Mouse (Mus musculus) neural tube, embryonic 14.5 days (tissue): ENCODE results near the gene Ski. TPM values are rescaled to one million over a fixed set of nuclear protein-coding genes. Genes with fewer than 3 reads are reported as not detected.

Experiments used
- ATAC-seq: fragments of 200-750 bp; cut with Nextera tagmentation; 2 replicates; pipeline ENCODE4 v1.8.0; 2017; ENCODE audit warnings: low read depth, mild to moderate bottlenecking, moderate TSS enrichment, moderate library complexity
- H3K27ac ChIP-seq: fragments of 300-500 bp; sonication (generic); 2 replicates; pipeline ENCODE4 v1.5.1; 2014; ENCODE audit warnings: low read depth, mild to moderate bottlenecking, control low read depth, low read length, moderate library complexity, mixed read lengths
- H3K27me3 ChIP-seq: fragments of 300-500 bp; sonication (generic); 2 replicates; pipeline ENCODE4 v1.6.1; 2014; ENCODE audit warnings: low read length; ENCODE audit not compliant: control insufficient read depth, insufficient read depth
- H3K36me3 ChIP-seq: fragments of 300-500 bp; sonication (generic); 2 replicates; pipeline ENCODE4 v1.6.1; 2014; ENCODE audit warnings: low read length, mixed read lengths; ENCODE audit not compliant: control insufficient read depth, insufficient read depth
- H3K4me1 ChIP-seq: fragments of 300-500 bp; sonication (generic); 2 replicates; pipeline ENCODE4 v1.6.1; 2014; ENCODE audit warnings: low read length; ENCODE audit not compliant: control insufficient read depth, insufficient read depth
- H3K4me2 ChIP-seq: fragments of 300-500 bp; sonication (generic); 2 replicates; pipeline ENCODE4 v1.6.1; 2014; ENCODE audit warnings: mild to moderate bottlenecking, low read depth, low read length, control low read depth
- H3K4me3 ChIP-seq: fragments of 300-500 bp; sonication (generic); 2 replicates; pipeline ENCODE4 v1.5.1; 2014; ENCODE audit warnings: low read depth, low read length, control low read depth, mixed read lengths
- H3K9ac ChIP-seq: fragments of 300-500 bp; sonication (generic); replicated peaks from 2 replicates; pipeline ENCODE4 v1.6.1; 2014; ENCODE audit warnings: low read depth, mild to moderate bottlenecking, control low read depth, low read length, mixed read lengths
- H3K9me3 ChIP-seq: fragments of 300-500 bp; sonication (generic); 2 replicates; pipeline ENCODE4 v1.6.1; 2016; ENCODE audit warnings: low read length; ENCODE audit not compliant: control insufficient read depth
- WGBS: fragments of 180-500 bp; shearing (Covaris S2); extraction: QIAGEN DNeasy Blood & Tissue Kit; methylation state at CpG from one replicate; pipeline ENCODE4 v1.1.7; 2014; 5-methylcytosine and 5-hydroxymethylcytosine counted together
- polyA plus RNA-seq: library from polyadenylated mRNA; unstranded; fragments of >200 nt; fragmentation: Nextera tagmentation; extraction: Ambion mirVana; gene quantifications from 2 replicates; pipeline ENCODE4 v1.2.1, GENCODE M21; 2014

The Ski gene
- polyA plus RNA-seq, 1 experiment from 2014 or later: 16.8 TPM

GRCm38 (mm10) chr4:155176210-155176609 lies 46.2 kb downstream of the Ski start:
- WGBS: 40% methylated on average over 3 of the region's 3 CpGs
- H3K27me3 ChIP-seq: no peaks in the 10 kb centered on the region
- no peak for ATAC-seq
- no peak overlapping the region for H3K4me2 ChIP-seq
- H3K9ac ChIP-seq: no peak overlapping the region
- H3K36me3 ChIP-seq: no peaks in the 10 kb centered on the region
- no peaks in the 10 kb centered on the region for H3K9me3 ChIP-seq
- no peak overlapping the region for H3K4me3 ChIP-seq
- peaks cover 81% of the 10 kb centered on the region for H3K4me1 ChIP-seq
- no peak overlapping the region for H3K27ac ChIP-seq

- 15% methylated on average over 16 of the region's 17 CpGs for WGBS
- Histone ChIP-seq H3K27me3 (no peaks in the 10 kb centered on the region), H3K4me1 (peaks cover 78% of the 10 kb centered on the region), H3K4me3 (no peak overlapping the region), H3K9ac (peak overlapping the region; percentile 25; the same call in 1 of the 2 replicates), H3K36me3 (no peaks in the 10 kb centered on the region), H3K27ac (peak overlapping the region; percentile 85), H3K9me3 (no peaks in the 10 kb centered on the region), H3K4me2 (peak overlapping the region; percentile 29)
- ATAC-seq: no peak
These were observed 48.3 kb downstream of the Ski start for GRCm38 (mm10) chr4:155173822-155174785.

GRCm38 (mm10) chr4:155172909-155173821 lies 49.2 kb downstream of the Ski start:
- peaks cover 69% of the 10 kb centered on the region for H3K4me1 ChIP-seq
- H3K4me3 ChIP-seq: no peak overlapping the region
- H3K4me2 ChIP-seq: peak overlapping the region; percentile 29
- H3K9me3 ChIP-seq: no peaks in the 10 kb centered on the region
- WGBS: 4% methylated on average over 21 of the region's 21 CpGs
- peak; percentile 85 for ATAC-seq
- peak overlapping the region; percentile 85 for H3K27ac ChIP-seq
- H3K36me3 ChIP-seq: no peaks in the 10 kb centered on the region
- no peaks in the 10 kb centered on the region for H3K27me3 ChIP-seq
- peak overlapping the region; percentile 37; the same call in 1 of the 2 replicates for H3K9ac ChIP-seq

- Histone ChIP-seq H3K27me3 (no peaks in the 10 kb centered on the region), H3K4me1 (peaks cover 58% of the 10 kb centered on the region), H3K4me3 (no peak overlapping the region), H3K27ac (peak overlapping the region; percentile 85), H3K4me2 (no peak overlapping the region; the same call in 1 of the 2 replicates), H3K9me3 (no peaks in the 10 kb centered on the region), H3K36me3 (no peaks in the 10 kb centered on the region), H3K9ac (no peak overlapping the region)
- ATAC-seq: no peak
- 37% methylated on average over 5 of the region's 5 CpGs for WGBS
These were observed 50.3 kb downstream of the Ski start for GRCm38 (mm10) chr4:155171961-155172533.

GRCm38 (mm10) chr4:155170614-155171212 lies 51.7 kb downstream of the Ski start:
- ATAC-seq: no peak

GRCm38 (mm10) chr4:155168835-155169252 lies 53.5 kb downstream of the Ski start:
- Histone ChIP-seq H3K27me3 (no peaks in the 10 kb centered on the region), H3K4me1 (peaks cover 39% of the 10 kb centered on the region), H3K36me3 (no peaks in the 10 kb centered on the region), H3K27ac (no peak overlapping the region), H3K4me2 (no peak overlapping the region), H3K9me3 (no peaks in the 10 kb centered on the region), H3K9ac (no peak overlapping the region), H3K4me3 (no peak overlapping the region)
- no peak for ATAC-seq
- 94% methylated on average over 8 of the region's 8 CpGs for WGBS

More at GRCm38 (mm10) chr4:155170614-155171212, 51.7 kb downstream of the Ski start:
- H3K4me3 ChIP-seq: no peak overlapping the region
- 84% methylated on average over 8 of the region's 8 CpGs for WGBS
- no peak overlapping the region for H3K9ac ChIP-seq
- no peaks in the 10 kb centered on the region for H3K36me3 ChIP-seq
- H3K27me3 ChIP-seq: no peaks in the 10 kb centered on the region
- peaks cover 49% of the 10 kb centered on the region for H3K4me1 ChIP-seq
- no peak overlapping the region; the same call in 1 of the 2 replicates for H3K27ac ChIP-seq
- H3K4me2 ChIP-seq: no peak overlapping the region
- H3K9me3 ChIP-seq: no peaks in the 10 kb centered on the region

GRCm38 (mm10) chr4:155165861-155166260 lies 56.5 kb downstream of the Ski start:
- Histone ChIP-seq H3K36me3 (no peaks in the 10 kb centered on the region), H3K4me2 (no peak overlapping the region), H3K4me1 (peaks cover 31% of the 10 kb centered on the region), H3K27me3 (no peaks in the 10 kb centered on the region), H3K9ac (no peak overlapping the region), H3K4me3 (no peak overlapping the region), H3K9me3 (no peaks in the 10 kb centered on the region), H3K27ac (no peak overlapping the region)
- no peak for ATAC-seq

GRCm38 (mm10) chr4:155164550-155164949 lies 57.8 kb downstream of the Ski start:
- Histone ChIP-seq H3K9me3 (no peaks in the 10 kb centered on the region), H3K9ac (no peak overlapping the region), H3K27ac (0 out of 2 replicates have a peak overlapping the region, but pooled peaks have one; percentile 34), H3K4me1 (peaks cover 30% of the 10 kb centered on the region), H3K4me3 (no peak overlapping the region), H3K4me2 (no peak overlapping the region), H3K36me3 (no peaks in the 10 kb centered on the region), H3K27me3 (no peaks in the 10 kb centered on the region)
- WGBS: 60% methylated on average over 6 of the region's 6 CpGs
- ATAC-seq: no peak; the same call in 1 of the 2 replicates
